Mouse (Mus musculus): Measurements from ENCODE around the gene Parp11. TPM values are rescaled to one million over a fixed set of nuclear protein-coding genes. Genes with fewer than 3 reads are reported as not detected.

Parp11 gene
- total RNA-seq, 1 experiment from 2014 or later: 28.1 TPM

DNA sequence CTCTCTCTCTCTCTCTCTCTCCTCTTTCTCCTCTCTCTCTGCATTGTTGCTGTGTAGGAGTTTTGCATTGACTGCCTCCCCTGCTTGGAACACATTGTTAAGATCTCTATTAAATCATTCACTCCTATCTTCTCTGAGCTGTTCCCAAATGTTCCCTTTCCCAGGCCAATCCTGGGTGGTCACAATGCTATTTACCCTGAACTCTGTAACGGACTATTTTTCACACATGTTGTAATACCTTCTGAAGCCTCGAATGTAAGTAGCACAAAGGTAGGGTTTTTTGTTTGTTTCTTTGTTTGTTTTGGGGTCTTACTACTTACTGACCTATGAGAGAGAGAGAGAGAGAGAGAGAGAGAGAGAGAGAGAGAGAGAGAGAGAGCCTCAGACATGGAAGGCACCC, 2.2 kb downstream of the Parp11 start:
- no peak for DNase-seq

GRCm38 (mm10) chr6:127449531-127450422, 3.1 kb downstream of the Parp11 start:
- DNase-seq: no peak

DNA sequence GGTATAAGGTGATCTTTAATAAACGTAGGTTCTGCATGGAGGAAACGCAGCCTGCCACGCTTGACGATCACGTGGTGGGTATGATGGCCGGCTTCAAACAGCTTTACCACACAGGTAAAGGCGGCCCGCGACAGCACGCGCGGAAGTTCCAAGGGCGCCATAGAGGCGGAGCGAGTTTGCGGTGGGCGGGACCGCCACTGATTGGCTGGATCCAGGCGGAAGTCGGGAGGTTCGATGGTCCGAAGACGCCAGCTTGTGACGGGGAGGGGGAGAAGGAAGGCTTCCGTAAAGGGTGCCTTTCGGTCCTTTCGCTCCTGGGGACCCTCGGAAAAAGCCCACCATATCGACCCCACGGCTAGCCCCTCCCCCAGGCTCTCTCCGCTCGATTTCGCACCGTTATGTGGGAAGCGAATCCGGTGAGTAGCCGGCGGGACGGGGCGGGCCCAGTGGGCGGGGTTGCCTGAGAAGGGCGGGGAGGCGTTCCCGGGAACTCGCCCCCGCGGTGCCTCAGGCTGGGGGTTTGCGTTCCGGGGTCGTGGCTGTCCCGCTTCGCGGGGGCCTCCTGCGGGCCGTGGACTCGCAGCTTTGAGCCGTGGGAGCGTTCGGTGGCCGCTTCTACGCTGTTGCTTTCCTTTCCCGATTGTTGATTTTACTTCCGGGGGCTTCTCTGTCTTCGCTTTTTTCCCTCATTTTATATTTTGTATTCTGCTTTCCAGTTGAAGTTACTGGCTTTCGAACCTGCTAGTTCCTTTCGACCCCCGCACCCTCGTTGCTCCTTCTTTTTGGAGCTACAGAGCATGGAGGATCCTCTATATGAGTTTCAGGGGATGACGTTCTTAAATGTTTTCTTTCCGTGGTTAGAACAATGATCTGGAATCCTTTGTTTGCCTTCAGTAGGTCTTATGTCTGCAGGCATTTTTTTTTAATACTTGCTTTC, 7.0 kb downstream of the Parp11 start:
- peak; percentile 93 for DNase-seq

GRCm38 (mm10) chr6:127454344-127454707, 7.7 kb downstream of the Parp11 start:
- DNase-seq: no peak

- no peak for DNase-seq
Measured at GRCm38 (mm10) chr6:127454809-127455208, 8.2 kb downstream of the Parp11 start.

- DNase-seq: no peak
Measured at GRCm38 (mm10) chr6:127455440-127455839, 8.8 kb downstream of the Parp11 start.

DNA sequence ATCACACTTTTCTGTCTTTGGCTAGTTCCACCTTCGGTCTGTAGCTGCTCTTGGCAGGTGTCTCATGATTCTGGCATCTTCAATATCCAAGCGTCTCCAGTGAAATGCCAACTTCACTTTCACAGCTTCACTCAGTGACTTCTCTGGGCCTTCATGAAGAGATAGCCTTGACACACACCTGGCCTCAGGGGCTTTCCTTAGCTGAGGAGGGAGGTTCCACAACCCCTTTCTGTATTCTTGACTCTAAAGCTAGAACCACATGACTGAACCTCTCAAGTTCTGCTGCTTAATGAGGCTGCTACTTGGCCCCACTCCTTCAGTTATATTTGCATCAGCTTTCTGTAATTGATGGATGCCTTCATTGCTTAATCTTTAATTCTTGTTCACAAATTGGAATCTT, 10.1 kb downstream of the Parp11 start:
- DNase-seq: no peak

GRCm38 (mm10) chr6:127459776-127460175, 13.1 kb downstream of the Parp11 start:
- no peak for DNase-seq

- no peak for DNase-seq
Measured at GRCm38 (mm10) chr6:127461491-127461890, 14.9 kb downstream of the Parp11 start.

DNA sequence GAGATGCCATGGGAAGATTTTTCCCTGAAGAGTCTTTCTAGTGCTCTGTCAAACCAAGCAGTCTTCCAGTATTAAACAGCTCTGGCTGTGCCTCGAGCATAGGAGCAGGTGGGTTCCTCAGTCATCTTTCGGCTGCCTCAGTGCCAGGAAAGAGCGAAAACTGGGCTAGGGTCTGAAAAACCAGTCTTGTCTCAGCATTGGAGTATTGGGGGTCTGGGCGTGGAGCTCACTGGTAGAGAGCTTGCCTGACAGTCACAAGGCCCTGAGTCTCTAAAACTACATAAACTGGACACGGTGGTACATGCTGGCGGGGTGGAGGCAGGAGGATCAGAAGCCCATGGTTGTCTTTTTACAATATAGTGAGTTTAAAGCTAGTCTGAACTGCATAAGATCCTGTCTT, 15.6 kb downstream of the Parp11 start:
- DNase-seq: no peak

DNA sequence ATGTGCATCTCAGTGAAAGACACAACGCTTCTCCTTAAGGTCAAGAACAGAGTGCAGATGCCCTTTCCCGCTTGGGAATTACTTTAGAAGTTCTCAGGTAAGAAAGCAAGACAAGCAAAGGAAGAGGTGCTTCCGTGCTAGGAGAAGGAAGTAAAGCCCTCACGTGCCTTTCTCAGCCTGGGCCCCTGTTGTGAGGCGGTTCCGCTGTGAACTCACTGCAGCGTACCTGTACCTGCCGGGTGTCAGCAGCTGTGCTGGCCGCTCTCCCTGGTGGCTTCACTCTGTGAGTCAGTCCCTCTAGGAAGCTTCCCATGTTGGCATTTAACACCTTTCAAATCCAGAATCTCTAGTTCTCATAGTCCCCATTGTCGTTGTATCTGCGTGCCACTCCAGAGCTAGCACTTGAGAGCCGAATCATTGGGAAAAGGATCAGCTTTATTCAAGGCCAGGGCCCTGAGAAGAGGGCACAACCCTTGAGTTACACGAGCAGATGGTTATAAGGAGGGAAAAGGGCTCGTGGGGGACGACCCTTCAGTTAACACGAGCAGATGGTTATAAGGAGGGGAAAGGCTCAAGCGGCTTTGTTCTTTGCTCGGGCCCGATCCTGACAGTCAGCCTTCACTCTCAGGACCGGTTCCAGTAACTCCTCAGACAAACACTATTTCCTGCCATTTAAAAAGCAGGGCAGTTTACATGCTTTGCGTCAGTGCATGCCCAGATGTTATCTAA, 16.8 kb downstream of the Parp11 start:
- no peak for DNase-seq

DNA sequence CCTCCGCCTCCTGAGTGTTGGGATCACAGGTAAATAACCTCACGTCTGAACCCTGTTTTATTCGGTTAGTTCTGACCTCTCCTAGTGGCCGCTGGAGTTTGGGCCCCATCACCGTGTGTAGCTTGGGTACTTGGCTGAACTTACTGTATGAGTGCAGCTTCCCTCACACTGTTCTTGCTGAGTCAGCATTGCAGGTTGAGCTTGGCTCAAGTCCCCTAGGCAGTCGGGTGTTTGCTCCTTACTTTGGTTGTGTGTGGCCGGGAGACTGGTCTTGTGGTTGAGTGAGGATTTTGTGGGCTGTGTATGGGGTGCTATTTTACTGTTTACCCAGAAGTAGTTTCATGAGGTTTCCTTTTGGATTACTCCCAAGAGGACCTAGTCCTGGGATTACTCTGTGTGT, 17.9 kb downstream of the Parp11 start:
- DNase-seq: no peak

- DNase-seq: no peak
Measured at GRCm38 (mm10) chr6:127466749-127467310, 20.2 kb downstream of the Parp11 start.

- DNase-seq: no peak
Measured at GRCm38 (mm10) chr6:127472078-127472477, 25.4 kb downstream of the Parp11 start.

GRCm38 (mm10) chr6:127473961-127474360, 27.3 kb downstream of the Parp11 start:
- no peak for DNase-seq

GRCm38 (mm10) chr6:127475231-127475630, 28.6 kb downstream of the Parp11 start:
- no peak for DNase-seq

DNA sequence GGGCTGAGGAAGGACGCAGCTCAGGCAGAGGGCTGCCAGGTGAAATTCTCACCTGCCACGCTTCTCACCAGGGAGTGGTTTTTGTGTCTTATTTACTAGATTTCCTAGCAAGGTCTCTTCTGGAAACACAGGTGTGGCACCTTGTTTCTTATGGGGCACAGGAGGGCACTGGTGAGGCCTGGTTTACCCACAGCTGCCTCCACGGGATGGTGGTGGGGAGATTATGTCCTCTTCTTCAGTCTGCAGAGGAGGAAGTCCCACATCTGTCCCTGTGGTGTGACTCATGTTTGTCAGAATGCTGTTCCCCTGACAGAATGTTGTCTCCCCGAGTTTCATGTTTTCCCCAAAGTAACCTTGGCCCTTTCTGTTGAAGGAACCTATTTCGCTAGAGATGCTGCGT, 44.4 kb downstream of the Parp11 start:
- DNase-seq: no peak

GRCm38 (mm10) chr6:127492561-127492960, 45.9 kb downstream of the Parp11 start:
- no peak for DNase-seq

GRCm38 (mm10) chr6:127493750-127494149, 47.1 kb downstream of the Parp11 start:
- DNase-seq: no peak

- no peak for DNase-seq
Measured at GRCm38 (mm10) chr6:127494357-127494756, 47.7 kb downstream of the Parp11 start.

DNA sequence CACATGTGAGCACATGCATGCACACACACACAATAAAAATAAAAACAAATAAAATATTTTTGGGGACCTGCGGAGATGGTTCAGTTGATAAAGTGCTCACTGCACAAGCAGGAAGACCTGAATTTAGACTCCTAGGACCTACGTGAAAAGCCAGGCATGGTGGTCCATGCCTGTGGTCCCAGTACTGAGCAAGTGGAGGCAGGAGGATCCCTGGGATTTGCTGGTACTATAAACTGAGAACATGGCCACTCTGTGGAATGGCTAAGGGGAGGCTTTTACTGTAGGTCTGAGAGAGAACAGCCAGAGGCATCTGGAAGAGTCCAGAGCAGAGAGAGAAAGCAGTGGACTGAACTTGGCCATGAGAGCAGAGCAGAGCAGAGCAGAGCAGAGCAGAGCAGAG, 48.6 kb downstream of the Parp11 start:
- no peak for DNase-seq

DNA sequence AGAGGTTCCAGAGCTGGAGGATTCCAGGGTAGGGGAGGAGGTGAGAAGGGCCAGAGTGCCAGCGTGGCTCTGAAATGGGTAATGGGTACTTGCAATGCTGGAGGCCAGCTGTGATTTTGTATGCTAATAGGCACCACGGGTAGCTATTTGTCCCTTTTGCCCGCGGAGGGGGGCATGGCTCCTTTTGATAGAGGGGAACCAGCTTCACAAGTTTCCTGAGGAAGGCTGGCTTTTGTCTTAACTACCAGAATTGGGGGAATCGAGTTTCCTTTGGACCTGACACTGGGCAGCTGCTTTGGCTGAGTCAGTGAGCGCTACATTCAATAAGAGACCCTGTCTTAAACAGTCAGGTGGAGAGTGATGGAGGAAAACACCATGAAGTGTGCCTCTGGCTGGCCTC, 49.2 kb downstream of the Parp11 start:
- DNase-seq: no peak

Data from adrenal gland, postnatal 25 days (tissue).